Mouse (Mus musculus): Measurements from ENCODE around the gene Gm5798. TPM values are rescaled to one million over a fixed set of nuclear protein-coding genes. Genes with fewer than 3 reads are reported as not detected.
"Not testable (repeated sequence)": the region's sequence is repeated elsewhere in the genome, so short reads cannot be mapped to it uniquely, and the experiment has no call there.

Gene Gm5798
- not detected for total RNA-seq (2021)
- long read RNA-seq, result 0 reads

DNA sequence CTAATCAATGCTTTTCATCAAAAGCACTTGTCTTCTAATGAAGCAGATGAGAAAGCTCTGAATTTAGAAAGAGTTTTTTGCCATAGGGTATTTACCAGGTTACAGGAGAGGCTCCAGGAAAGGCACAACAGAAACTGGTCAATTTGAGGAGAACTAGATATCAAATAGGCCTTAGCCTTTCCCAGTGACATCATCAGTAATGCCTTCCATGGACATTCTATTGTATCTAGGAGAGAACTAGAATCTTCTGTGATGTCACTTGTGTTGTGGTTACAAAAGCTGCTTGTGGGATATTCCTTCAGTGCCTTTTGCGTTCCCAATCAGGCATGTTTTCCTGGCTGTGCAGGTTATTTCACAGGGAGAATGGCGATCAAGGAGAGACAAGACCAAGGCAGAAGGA, at the start of gene Gm5798:
Gm5798 (plus strand) TSS at position 301 of the 400 bp plus-strand sequence.
- DNase-seq (ENCODE audit: low spot score in 2 of 2), result not testable (repeated sequence)

DNA sequence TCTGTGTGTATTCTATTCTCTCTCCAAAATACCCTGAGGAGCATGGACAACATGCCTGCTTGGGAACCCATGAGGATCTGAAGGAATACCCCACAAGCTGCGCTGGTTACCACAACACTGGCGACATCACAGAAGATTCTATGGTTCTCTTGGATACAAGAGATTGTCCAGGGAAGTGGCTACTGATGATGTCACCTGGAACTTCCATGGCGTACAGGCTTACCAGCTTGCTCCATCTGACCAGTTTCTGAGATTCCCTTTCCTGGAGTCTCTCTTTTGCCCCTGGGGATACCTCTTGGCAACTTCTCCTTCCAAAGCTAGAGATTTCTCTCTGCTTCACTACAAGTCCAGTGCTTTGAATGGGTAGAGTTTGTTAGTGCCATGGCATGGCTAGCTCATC, 37.9 kb downstream of the Gm5798 start, which contains the start of gene Gm7945:
Gm7945 (minus strand) TSS at position 101 of the 400 bp plus-strand sequence.
- DNase-seq (ENCODE audit: low spot score in 2 of 2), result not testable (repeated sequence)

Other genes starting within 250 kb of the Gm5798 start
- gene Mat1a, start 243.6 kb upstream of the Gm5798 start, total RNA-seq (2021), result not detected
- gene Sftpa1, start 216.8 kb upstream of the Gm5798 start, total RNA-seq (2021), result not detected
- gene Mbl1, start 197.2 kb upstream of the Gm5798 start, total RNA-seq (2021), result not detected
- not detected for gene Sftpd, start 163.5 kb upstream of the Gm5798 start, total RNA-seq (2021)
- not detected for gene Gm2832, start 69.8 kb upstream of the Gm5798 start, total RNA-seq (2021)
- not detected for gene Gm7945, start 37.8 kb downstream of the Gm5798 start, total RNA-seq (2021)
- not detected for gene Gm6482, start 59.7 kb downstream of the Gm5798 start, total RNA-seq (2021)
- gene Gm7954, start 104.9 kb downstream of the Gm5798 start, total RNA-seq (2021), result not detected
- gene Gm3486, start 140.9 kb downstream of the Gm5798 start, total RNA-seq (2021), result not detected
- not detected for gene Gm7970, start 207.0 kb downstream of the Gm5798 start, total RNA-seq (2021)
- under 1 TPM in 1 of 2 experiments, not detected in 1; 0.33 TPM for gene 1700049E17Rik2, start 224.6 kb downstream of the Gm5798 start, total RNA-seq (2021)